Mouse (Mus musculus) liver, postnatal 0 days (tissue): ENCODE measurements around the gene Cebpz.

Experiments
- CTCF ChIP-seq: sonication (generic); IDR thresholded peaks from 2 replicates; pipeline ENCODE4 v1.5.1; 2016; ENCODE audit warnings: antibody characterized with exemption, low read depth
- EP300 ChIP-seq: IDR thresholded peaks from 2 replicates; pipeline ENCODE4 v1.6.1; 2016; ENCODE audit warnings: antibody characterized with exemption, low read depth, mild to moderate bottlenecking

DNA sequence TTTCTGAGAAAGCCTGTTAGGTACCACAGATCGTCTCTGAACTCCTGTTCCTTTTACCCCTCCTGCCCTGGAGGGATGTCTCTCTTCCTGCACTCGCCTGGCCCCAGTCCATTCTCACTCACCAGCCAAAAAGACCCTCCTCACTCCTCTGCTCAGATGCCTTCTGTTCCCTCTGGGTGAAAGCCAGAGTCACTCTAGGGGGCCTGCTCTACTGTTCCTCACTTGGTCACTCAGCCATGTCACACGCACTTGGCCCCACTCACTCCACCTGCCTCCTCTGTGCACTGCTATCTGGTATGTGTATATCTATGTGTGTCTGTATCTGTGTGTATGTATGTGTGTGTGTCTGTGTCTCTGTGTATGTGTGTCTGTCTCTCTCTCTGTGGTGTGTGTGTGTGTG lies 47.7 kb downstream of the Cebpz start:
- TF ChIP-seq EP300: no peak
- no peak for TF ChIP-seq CTCF
